Mouse (Mus musculus) liver, postnatal 0 days (tissue): ENCODE results near the gene Atm. TPM values are rescaled to one million over a fixed set of nuclear protein-coding genes. Genes with fewer than 3 reads are reported as not detected.

Experiments used
- ATAC-seq: fragments of 200-750 bp; cut with Nextera tagmentation; 2 replicates; pipeline ENCODE4 v1.8.0; 2017; ENCODE audit warnings: mild to moderate bottlenecking, moderate library complexity
- DNase-seq: peaks from one replicate; pipeline ENCODE4 v3.0.0-alpha.2; 2016
- H3K27ac ChIP-seq: fragments of 300-500 bp; sonication (generic); 2 replicates; pipeline ENCODE4 v1.5.1; 2014; ENCODE audit warnings: antibody characterized with exemption, moderate library complexity, mild to moderate bottlenecking, low read depth
- H3K27me3 ChIP-seq: fragments of 300-500 bp; sonication (generic); 2 replicates; pipeline ENCODE4 v1.6.1; 2014; ENCODE audit warnings: low read length, control low read depth, mixed read lengths; ENCODE audit not compliant: insufficient read depth
- H3K36me3 ChIP-seq: fragments of 300-500 bp; sonication (generic); replicated peaks from 2 replicates; pipeline ENCODE4 v1.6.1; 2014; ENCODE audit warnings: mild to moderate bottlenecking, control low read depth, low read length, moderate library complexity, mixed read lengths; ENCODE audit not compliant: insufficient read depth
- H3K4me1 ChIP-seq: fragments of 300-500 bp; sonication (generic); 2 replicates; pipeline ENCODE4 v1.6.1; 2014; ENCODE audit warnings: antibody characterized with exemption, mild to moderate bottlenecking, control low read depth; ENCODE audit not compliant: insufficient read depth
- H3K4me2 ChIP-seq: fragments of 300-500 bp; sonication (generic); 2 replicates; pipeline ENCODE4 v1.6.1; 2014; ENCODE audit warnings: low read depth, mild to moderate bottlenecking, low read length, moderate library complexity, mixed read lengths
- H3K4me3 ChIP-seq: fragments of 300-500 bp; sonication (generic); 2 replicates; pipeline ENCODE4 v1.5.1; 2014; ENCODE audit warnings: low read depth, low read length
- H3K9ac ChIP-seq: fragments of 300-500 bp; sonication (generic); replicated peaks from 2 replicates; pipeline ENCODE4 v1.6.1; 2014; ENCODE audit warnings: mild to moderate bottlenecking, moderate library complexity
- H3K9me3 ChIP-seq: fragments of 300-500 bp; sonication (generic); 2 replicates; pipeline ENCODE4 v1.6.1; 2016; ENCODE audit warnings: mild to moderate bottlenecking, control low read depth, low read length, mixed read lengths
- CTCF ChIP-seq: sonication (generic); IDR thresholded peaks from 2 replicates; pipeline ENCODE4 v1.5.1; 2016; ENCODE audit warnings: antibody characterized with exemption, low read depth
- EP300 ChIP-seq: IDR thresholded peaks from 2 replicates; pipeline ENCODE4 v1.6.1; 2016; ENCODE audit warnings: antibody characterized with exemption, low read depth, mild to moderate bottlenecking
- WGBS: fragments of 180-500 bp; shearing (Covaris S2); extraction: QIAGEN DNeasy Blood & Tissue Kit; methylation state at CpG from one replicate; pipeline ENCODE4 v1.1.7; 2014; ENCODE audit not compliant: insufficient replicate concordance; 5-methylcytosine and 5-hydroxymethylcytosine counted together
- polyA plus RNA-seq: library from polyadenylated mRNA; unstranded; fragments of >200 nt; fragmentation: Nextera tagmentation; extraction: Ambion mirVana; gene quantifications from 2 replicates; pipeline ENCODE4 v1.2.1, GENCODE M21; 2015

The Atm gene
- 1.3 and 2.4 TPM in 2 replicates for polyA plus RNA-seq

- peak; percentile 46 for TF ChIP-seq CTCF
- no peak for TF ChIP-seq EP300
- Histone ChIP-seq H3K27me3 (no peaks in the 10 kb centered on the region), H3K4me3 (peak within 1 kb of the TSS; percentile 89), H3K27ac (peak within 1 kb of the TSS; percentile 94), H3K9ac (peak within 1 kb of the TSS; percentile 93), H3K4me1 (peaks cover 11% of the 10 kb centered on the region), H3K36me3 (peaks cover 7% of the 10 kb centered on the region; the same call in 1 of the 2 replicates), H3K9me3 (no peaks in the 10 kb centered on the region), H3K4me2 (peak within 1 kb of the TSS; percentile 99)
- under 1% methylated on average over 69 of the region's 69 CpGs for WGBS
- peak; percentile 99 for ATAC-seq
- peak; percentile 100 for DNase-seq
These were observed at the start of gene Atm, which contains the start of gene Npat for GRCm38 (mm10) chr9:53536558-53537320. Gene Atm, minus strand, starts transcription at chr9:53536740. Gene Npat, plus strand, starts transcription at chr9:53537047.

GRCm38 (mm10) chr9:53581870-53582269 lies 45.3 kb upstream of the Atm start:
- DNase-seq (no peak), ATAC-seq (no peak)
- WGBS = 90% methylated on average over 4 of the region's 4 CpGs
- Histone ChIP-seq H3K9me3 (no peaks in the 10 kb centered on the region), H3K9ac (no peak overlapping the region), H3K4me1 (no peaks in the 10 kb centered on the region), H3K4me3 (no peak overlapping the region), H3K4me2 (no peak overlapping the region), H3K27ac (no peak overlapping the region), H3K27me3 (no peaks in the 10 kb centered on the region), H3K36me3 (peaks cover 65% of the 10 kb centered on the region)
- TF ChIP-seq CTCF (no peak), EP300 (no peak)

- Histone ChIP-seq H3K36me3 (peaks cover 50% of the 10 kb centered on the region), H3K4me2 (no peak overlapping the region), H3K4me1 (no peaks in the 10 kb centered on the region), H3K9ac (no peak overlapping the region), H3K9me3 (no peaks in the 10 kb centered on the region), H3K27ac (no peak overlapping the region), H3K27me3 (no peaks in the 10 kb centered on the region), H3K4me3 (no peak overlapping the region)
- ATAC-seq (no peak), DNase-seq (no peak)
- 88% methylated on average over 5 of the region's 5 CpGs for WGBS
- TF ChIP-seq CTCF = no peak
- no peak for TF ChIP-seq EP300
These were observed 39.2 kb upstream of the Atm start for GRCm38 (mm10) chr9:53575721-53576120.

- ATAC-seq (no peak), DNase-seq (no peak)
- no peak overlapping the region for H3K9ac ChIP-seq
- no peaks in the 10 kb centered on the region for H3K9me3 ChIP-seq
- TF ChIP-seq CTCF (no peak), EP300 (no peak)
- no peak overlapping the region for H3K4me3 ChIP-seq
- no peaks in the 10 kb centered on the region for H3K27me3 ChIP-seq
- WGBS = 81% methylated on average over 7 of the region's 7 CpGs
- H3K4me1 ChIP-seq = no peaks in the 10 kb centered on the region
- H3K4me2 ChIP-seq = no peak overlapping the region
- H3K36me3 ChIP-seq = peaks cover 59% of the 10 kb centered on the region
- H3K27ac ChIP-seq = no peak overlapping the region
These were observed 36.2 kb upstream of the Atm start for GRCm38 (mm10) chr9:53572516-53573307.

GRCm38 (mm10) chr9:53570662-53571061 lies 34.1 kb upstream of the Atm start:
- H3K9me3 ChIP-seq = no peaks in the 10 kb centered on the region
- no peaks in the 10 kb centered on the region for H3K27me3 ChIP-seq
- no peaks in the 10 kb centered on the region for H3K4me1 ChIP-seq
- H3K9ac ChIP-seq = no peak overlapping the region
- no peak overlapping the region for H3K4me2 ChIP-seq
- H3K4me3 ChIP-seq = no peak overlapping the region
- 84% methylated on average over 6 of the region's 6 CpGs for WGBS
- TF ChIP-seq EP300 (no peak), CTCF (no peak)
- peaks cover 64% of the 10 kb centered on the region for H3K36me3 ChIP-seq
- no peak overlapping the region for H3K27ac ChIP-seq
- ATAC-seq (no peak), DNase-seq (no peak)

GRCm38 (mm10) chr9:53537336-53537965 lies 911 bp upstream of the Atm start:
- WGBS = under 1% methylated on average over 32 of the region's 34 CpGs
- Histone ChIP-seq H3K4me2 (peak overlapping the region; percentile 99), H3K36me3 (0 out of 2 replicates have a peak, but pooled peaks cover 4% of the 10 kb centered on the region), H3K27me3 (no peaks in the 10 kb centered on the region), H3K9ac (peak overlapping the region; percentile 93), H3K4me3 (peak overlapping the region; percentile 89), H3K27ac (peak overlapping the region; percentile 94), H3K9me3 (no peaks in the 10 kb centered on the region), H3K4me1 (peaks cover 11% of the 10 kb centered on the region)
- no peak for TF ChIP-seq CTCF
- TF ChIP-seq EP300 = no peak
- DNase-seq (peak; percentile 61), ATAC-seq (peak; percentile 31)
